Mouse (Mus musculus): ENCODE results near the gene Retreg1. TPM values are rescaled to one million over a fixed set of nuclear protein-coding genes. Genes with fewer than 3 reads are reported as not detected.

Retreg1 gene
- total and polyA plus RNA-seq, 3 experiments: 41.0 to 328 (median 248) TPM

DNA sequence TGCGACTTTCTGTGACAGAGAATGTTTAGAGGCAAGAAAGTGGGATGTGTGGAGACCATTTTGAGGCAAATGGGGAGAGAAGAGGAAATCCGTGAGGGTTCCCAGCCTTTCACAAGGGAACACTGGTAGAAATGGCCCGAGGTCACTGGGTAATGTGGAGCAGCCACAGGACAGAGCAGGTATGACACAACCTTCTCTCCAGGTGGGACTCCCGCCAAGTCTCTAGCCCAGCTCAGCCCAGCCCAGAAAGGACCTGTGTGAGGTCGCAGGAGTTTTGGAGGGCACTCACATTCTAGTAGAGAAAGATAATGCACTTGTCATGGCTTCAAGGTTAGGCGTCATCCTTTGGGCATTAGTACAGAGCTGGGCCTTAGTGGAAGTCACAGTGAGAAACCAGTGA is 23.1 kb downstream of the Retreg1 start:
- no peak overlapping the region for H3K9ac ChIP-seq (ENCODE audit: low read depth, low read length)
- no peaks in the 10 kb centered on the region for H3K27me3 ChIP-seq (ENCODE audit: control insufficient read depth, insufficient read depth, low read length)
- TF ChIP-seq POLR2A (IDR thresholded peaks at IDR 0.05; ENCODE audit: insufficient read depth, low read depth, low read length) (no peak), CTCF (IDR thresholded peaks at IDR 0.05) (no peak), EP300 (IDR thresholded peaks at IDR 0.05; ENCODE audit: insufficient read depth, low read depth, low read length) (no peak)
- no peak overlapping the region for H3K4me3 ChIP-seq
- intact Hi-C loops (cut with DNase I): no loop called here
- WGBS: 79% methylated on average over 6 of the region's 6 CpGs
- no peak overlapping the region for H3K27ac ChIP-seq
- no peaks in the 10 kb centered on the region for H3K4me1 ChIP-seq (ENCODE audit: control insufficient read depth, insufficient read depth, low read length)
- peak in 1 of 2 experiments; percentile 24 for DNase-seq
- no peaks in the 10 kb centered on the region for H3K36me3 ChIP-seq (ENCODE audit: control insufficient read depth, insufficient read depth, low read length)
- 0 out of 2 replicates have a peak, but pooled peaks cover 1% of the 10 kb centered on the region for H3K79me2 ChIP-seq (replicated peaks; ENCODE audit: control insufficient read depth, insufficient read depth, low read length)

DNA sequence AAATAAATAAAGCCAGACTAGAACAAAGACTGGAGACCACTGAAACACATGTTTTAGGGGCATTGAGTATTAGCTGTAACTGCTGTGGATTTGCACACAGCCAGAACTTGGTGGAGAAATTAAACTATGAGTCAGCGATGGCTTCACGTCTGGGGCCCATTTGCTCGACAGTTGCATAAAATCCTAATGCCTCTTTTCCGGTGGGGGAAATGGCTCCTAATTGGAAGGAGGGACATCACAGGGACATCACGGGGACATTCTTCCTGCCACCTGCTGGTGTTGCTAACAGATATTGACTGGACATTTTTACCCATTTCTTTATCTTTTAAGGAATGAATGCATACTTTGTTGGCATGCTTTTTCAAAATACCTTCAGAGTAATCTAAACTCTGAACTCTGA is 26.1 kb downstream of the Retreg1 start:
- no peak overlapping the region for H3K27ac ChIP-seq
- 74% methylated on average over 5 of the region's 5 CpGs for WGBS
- H3K4me1 ChIP-seq (ENCODE audit: control insufficient read depth, insufficient read depth, low read length): no peaks in the 10 kb centered on the region
- peaks cover 1% of the 10 kb centered on the region; the same call in 1 of the 2 replicates for H3K79me2 ChIP-seq (replicated peaks; ENCODE audit: control insufficient read depth, insufficient read depth, low read length)
- no peaks in the 10 kb centered on the region for H3K27me3 ChIP-seq (ENCODE audit: control insufficient read depth, insufficient read depth, low read length)
- H3K4me3 ChIP-seq: no peak overlapping the region
- TF ChIP-seq POLR2A (IDR thresholded peaks at IDR 0.05; ENCODE audit: insufficient read depth, low read depth, low read length): no peak
- TF ChIP-seq CTCF (IDR thresholded peaks at IDR 0.05): no peak
- no peak for TF ChIP-seq EP300 (IDR thresholded peaks at IDR 0.05; ENCODE audit: insufficient read depth, low read depth, low read length)
- no peak for DNase-seq
- no peaks in the 10 kb centered on the region for H3K36me3 ChIP-seq (ENCODE audit: control insufficient read depth, insufficient read depth, low read length)
- no peak overlapping the region for H3K9ac ChIP-seq (ENCODE audit: low read depth, low read length)
- intact Hi-C loops (cut with DNase I): no loop called here

DNA sequence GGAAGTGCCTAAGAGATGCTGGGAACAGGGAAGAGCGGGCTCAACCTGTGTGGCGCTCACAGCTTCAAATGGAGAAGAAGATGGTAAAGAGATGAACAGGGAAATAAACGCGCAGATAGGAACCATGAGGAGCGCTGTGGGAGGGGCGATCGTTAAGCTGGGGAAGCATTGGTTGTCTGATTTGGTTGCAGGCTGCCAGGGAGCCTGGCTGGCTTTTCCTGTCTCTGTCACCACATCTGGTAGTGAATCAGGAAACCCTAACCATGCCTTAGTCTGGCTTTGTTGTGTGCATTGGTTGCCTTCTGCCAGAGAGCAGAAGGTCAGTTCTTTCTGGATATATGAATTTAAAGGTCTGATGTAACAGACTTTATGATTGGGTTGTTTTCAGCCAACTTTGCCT is 28.5 kb downstream of the Retreg1 start:
- Histone ChIP-seq H3K79me2 (replicated peaks; ENCODE audit: control insufficient read depth, insufficient read depth, low read length) (no peaks in the 10 kb centered on the region; the same call in 1 of the 2 replicates), H3K9ac (ENCODE audit: low read depth, low read length) (no peak overlapping the region), H3K27me3 (ENCODE audit: control insufficient read depth, insufficient read depth, low read length) (no peaks in the 10 kb centered on the region), H3K4me3 (no peak overlapping the region), H3K4me1 (ENCODE audit: control insufficient read depth, insufficient read depth, low read length) (no peaks in the 10 kb centered on the region), H3K27ac (no peak overlapping the region), H3K36me3 (ENCODE audit: control insufficient read depth, insufficient read depth, low read length) (no peaks in the 10 kb centered on the region)
- no peak for DNase-seq
- 79% methylated on average over 7 of the region's 7 CpGs for WGBS
- TF ChIP-seq EP300 (IDR thresholded peaks at IDR 0.05; ENCODE audit: insufficient read depth, low read depth, low read length): no peak
- TF ChIP-seq CTCF (IDR thresholded peaks at IDR 0.05): no peak
- TF ChIP-seq POLR2A (IDR thresholded peaks at IDR 0.05; ENCODE audit: insufficient read depth, low read depth, low read length): no peak
- intact Hi-C loops (cut with DNase I): no loop called here

DNA sequence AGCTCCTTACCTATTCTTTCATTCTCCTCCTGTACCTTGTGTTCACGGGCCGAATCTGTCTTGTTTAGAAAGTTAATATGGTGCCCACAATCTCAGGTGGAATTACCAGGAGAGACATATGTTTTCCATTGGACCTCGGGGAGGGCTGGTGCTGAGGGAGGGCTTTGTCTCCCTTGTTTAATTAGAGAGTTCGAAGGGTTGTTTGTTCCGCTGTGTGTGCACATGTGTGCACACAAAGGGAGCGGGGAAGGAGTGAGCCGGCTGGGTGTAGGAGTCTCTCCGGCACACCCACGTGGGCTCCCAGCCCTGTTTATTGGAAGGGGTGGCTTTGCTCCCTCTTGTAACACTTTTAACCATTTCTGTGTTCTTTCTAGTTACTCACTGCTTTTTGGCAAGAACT is 29.1 kb downstream of the Retreg1 start:
- no peaks in the 10 kb centered on the region; the same call in 1 of the 2 replicates for H3K79me2 ChIP-seq (replicated peaks; ENCODE audit: control insufficient read depth, insufficient read depth, low read length)
- 87% methylated on average over 9 of the region's 9 CpGs for WGBS
- H3K4me1 ChIP-seq (ENCODE audit: control insufficient read depth, insufficient read depth, low read length): no peaks in the 10 kb centered on the region
- intact Hi-C loops (cut with DNase I): no loop called here
- TF ChIP-seq EP300 (IDR thresholded peaks at IDR 0.05; ENCODE audit: insufficient read depth, low read depth, low read length) (no peak), POLR2A (IDR thresholded peaks at IDR 0.05; ENCODE audit: insufficient read depth, low read depth, low read length) (no peak), CTCF (IDR thresholded peaks at IDR 0.05) (no peak)
- no peak overlapping the region for H3K27ac ChIP-seq
- H3K4me3 ChIP-seq: no peak overlapping the region
- no peak overlapping the region for H3K9ac ChIP-seq (ENCODE audit: low read depth, low read length)
- no peaks in the 10 kb centered on the region for H3K27me3 ChIP-seq (ENCODE audit: control insufficient read depth, insufficient read depth, low read length)
- no peak for DNase-seq
- no peaks in the 10 kb centered on the region for H3K36me3 ChIP-seq (ENCODE audit: control insufficient read depth, insufficient read depth, low read length)

DNA sequence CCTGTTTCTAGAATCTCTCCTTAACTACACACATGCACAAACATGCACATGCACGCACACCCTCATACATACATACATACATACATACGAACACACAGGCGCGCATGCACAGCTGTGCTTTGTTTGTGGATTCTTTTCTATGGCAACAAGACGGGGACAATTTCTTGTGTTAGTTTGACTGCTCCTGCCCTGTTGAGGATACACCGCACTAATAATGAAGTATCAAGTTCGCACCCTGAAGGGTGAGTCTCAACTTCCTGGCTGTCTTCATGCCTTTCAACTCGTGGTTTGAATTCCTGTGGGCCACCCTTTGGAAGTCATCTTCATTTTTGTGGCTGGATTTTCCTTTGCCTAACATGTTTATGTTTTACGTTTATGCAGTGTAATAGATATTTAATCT is 29.7 kb downstream of the Retreg1 start:
- Histone ChIP-seq H3K27ac (no peak overlapping the region), H3K79me2 (replicated peaks; ENCODE audit: control insufficient read depth, insufficient read depth, low read length) (no peaks in the 10 kb centered on the region; the same call in 1 of the 2 replicates), H3K36me3 (ENCODE audit: control insufficient read depth, insufficient read depth, low read length) (no peaks in the 10 kb centered on the region), H3K4me1 (ENCODE audit: control insufficient read depth, insufficient read depth, low read length) (no peaks in the 10 kb centered on the region), H3K4me3 (no peak overlapping the region), H3K9ac (ENCODE audit: low read depth, low read length) (no peak overlapping the region), H3K27me3 (ENCODE audit: control insufficient read depth, insufficient read depth, low read length) (no peaks in the 10 kb centered on the region)
- intact Hi-C loops (cut with DNase I): no loop called here
- TF ChIP-seq EP300 (IDR thresholded peaks at IDR 0.05; ENCODE audit: insufficient read depth, low read depth, low read length): no peak
- TF ChIP-seq POLR2A (IDR thresholded peaks at IDR 0.05; ENCODE audit: insufficient read depth, low read depth, low read length): no peak
- no peak for TF ChIP-seq CTCF (IDR thresholded peaks at IDR 0.05)
- no peak for DNase-seq
- WGBS: 88% methylated on average over 9 of the region's 9 CpGs

DNA sequence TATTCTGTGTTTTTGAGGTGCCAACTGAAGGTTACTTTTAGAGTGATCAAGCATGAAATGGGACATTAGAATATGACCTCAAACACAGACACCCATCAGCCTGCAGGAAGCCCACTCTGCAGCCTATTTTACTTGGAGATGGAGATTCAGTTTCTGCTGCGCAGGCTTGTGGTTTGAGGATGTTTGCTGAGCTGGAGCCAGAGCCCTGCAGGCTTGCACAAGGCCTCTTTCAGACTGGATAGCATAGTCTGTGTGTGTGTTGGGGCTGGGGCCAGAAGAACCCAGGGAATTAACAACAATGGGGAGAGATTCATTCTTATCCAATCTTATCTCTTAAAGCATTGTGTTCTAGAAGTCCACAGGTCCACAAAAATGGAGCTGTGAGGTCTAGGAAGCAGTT is 30.6 kb downstream of the Retreg1 start:
- 73% methylated on average over 1 of the region's 1 CpGs for WGBS
- no peaks in the 10 kb centered on the region for H3K4me1 ChIP-seq (ENCODE audit: control insufficient read depth, insufficient read depth, low read length)

More for the DNA sequence above, 30.6 kb downstream of the Retreg1 start:
- TF ChIP-seq CTCF (IDR thresholded peaks at IDR 0.05) (no peak), POLR2A (IDR thresholded peaks at IDR 0.05; ENCODE audit: insufficient read depth, low read depth, low read length) (no peak), EP300 (IDR thresholded peaks at IDR 0.05; ENCODE audit: insufficient read depth, low read depth, low read length) (no peak)
- no peak overlapping the region for H3K27ac ChIP-seq
- no peaks in the 10 kb centered on the region for H3K27me3 ChIP-seq (ENCODE audit: control insufficient read depth, insufficient read depth, low read length)
- no peaks in the 10 kb centered on the region for H3K36me3 ChIP-seq (ENCODE audit: control insufficient read depth, insufficient read depth, low read length)
- H3K4me3 ChIP-seq: no peak overlapping the region
- H3K9ac ChIP-seq (ENCODE audit: low read depth, low read length): no peak overlapping the region
- intact Hi-C loops (cut with DNase I): no loop called here
- no peaks in the 10 kb centered on the region; the same call in 1 of the 2 replicates for H3K79me2 ChIP-seq (replicated peaks; ENCODE audit: control insufficient read depth, insufficient read depth, low read length)
- no peak for DNase-seq
